Mouse (Mus musculus) left cerebral cortex, adult 9 months (tissue): ENCODE data around the gene Ccnc.
"Not testable (repeated sequence)": the region's sequence is repeated elsewhere in the genome, so short reads cannot be mapped to it uniquely, and the experiment has no call there.

Experiments used
- DNase-seq, 2 experiments: peaks; one replicate each; pipeline ENCODE4 v3.0.0; 2022; ENCODE audit warnings: low spot score in 2 of 2

The Ccnc gene

DNA sequence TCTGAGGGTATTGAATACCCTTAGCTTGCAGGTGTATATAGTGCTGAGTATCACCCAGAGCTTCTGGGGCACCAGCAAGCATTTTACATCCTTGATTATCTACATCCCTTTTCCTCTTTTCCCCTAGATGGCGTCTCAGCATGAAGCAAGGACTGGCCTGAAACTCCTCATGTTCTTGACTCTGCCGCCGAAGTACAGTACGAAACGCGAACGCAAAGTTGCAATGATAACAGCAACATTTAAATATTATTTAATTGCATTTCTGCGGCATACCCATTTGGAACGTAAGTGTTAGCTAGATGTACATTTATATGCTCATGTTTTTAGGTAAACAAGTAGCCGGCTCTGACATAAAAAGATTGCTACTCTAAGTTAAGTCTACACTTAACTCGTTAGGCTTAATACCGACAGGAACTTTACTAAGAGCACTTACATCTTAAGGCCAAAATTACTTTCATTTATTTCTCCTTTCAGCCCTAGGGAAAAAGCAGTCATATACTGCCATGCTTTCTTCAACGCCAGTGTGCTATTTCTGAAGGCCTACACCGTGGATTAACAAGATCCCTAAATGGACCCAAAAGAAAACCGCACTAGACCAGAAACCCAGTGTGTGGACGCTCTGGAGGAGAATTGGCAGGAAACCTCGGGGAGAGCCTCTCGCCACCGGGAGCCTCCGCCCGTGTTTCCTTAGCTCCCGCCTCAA lies 438 bp upstream of the Ccnc start:
- DNase-seq: peak; percentile 5 to 54

DNA sequence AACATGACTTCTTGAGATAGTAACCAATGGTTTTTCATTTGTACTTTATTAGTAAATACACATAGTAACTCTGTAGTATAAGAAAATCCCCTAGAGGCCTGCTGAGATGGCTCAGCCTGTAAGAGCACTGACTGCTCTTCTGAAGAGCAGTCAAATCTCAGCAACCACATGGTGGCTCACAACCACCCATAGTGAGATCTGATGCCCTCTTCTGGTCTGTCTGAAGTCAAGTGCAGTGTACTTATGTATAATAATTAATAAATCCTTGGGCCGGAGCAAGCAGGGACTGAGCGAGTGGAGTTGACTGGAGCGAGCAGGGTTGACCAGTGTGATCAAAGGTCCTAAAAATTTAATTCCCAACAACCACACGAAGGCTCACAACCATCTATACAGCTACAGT lies 11.7 kb downstream of the Ccnc start:
- DNase-seq: no peak

DNA sequence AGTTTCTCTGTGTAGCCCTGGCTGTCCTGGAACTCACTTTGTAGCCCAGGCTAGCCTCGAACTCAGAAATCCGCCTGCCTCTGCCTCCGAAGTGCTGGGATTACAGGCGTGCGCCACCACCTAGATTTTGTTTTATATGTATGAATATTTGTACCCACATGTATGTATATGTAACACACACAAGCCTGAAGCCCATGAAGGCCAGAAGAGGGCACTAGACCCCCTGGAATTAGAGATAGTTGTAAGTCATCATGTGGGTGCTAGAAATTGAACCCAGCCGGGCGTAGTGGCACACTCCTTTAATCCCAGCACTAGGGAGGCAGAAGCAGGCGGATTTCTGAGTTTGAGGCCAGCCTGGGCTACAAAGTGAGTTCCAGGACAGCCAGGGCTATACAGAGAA lies 16.6 kb downstream of the Ccnc start:
- DNase-seq: not testable (repeated sequence)

DNA sequence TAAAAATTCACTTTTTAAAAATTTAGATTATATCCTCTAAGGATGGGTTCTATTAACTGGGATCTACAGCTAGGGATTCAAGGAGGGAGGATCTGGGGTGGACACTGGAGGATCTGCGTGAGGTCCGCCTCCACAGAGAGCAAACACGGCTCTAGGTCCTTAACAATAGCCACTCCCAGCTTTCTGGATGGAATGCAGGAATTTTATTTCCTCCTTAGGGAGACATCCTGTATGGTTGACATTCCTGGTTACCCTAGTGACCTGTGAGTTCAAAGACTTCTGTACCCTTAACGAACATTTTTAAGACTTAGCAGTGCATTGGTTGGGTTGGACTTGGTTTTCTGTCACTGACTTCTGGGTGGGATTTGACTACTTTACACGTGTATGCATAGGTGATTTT lies 18.2 kb downstream of the Ccnc start:
- DNase-seq: no peak

DNA sequence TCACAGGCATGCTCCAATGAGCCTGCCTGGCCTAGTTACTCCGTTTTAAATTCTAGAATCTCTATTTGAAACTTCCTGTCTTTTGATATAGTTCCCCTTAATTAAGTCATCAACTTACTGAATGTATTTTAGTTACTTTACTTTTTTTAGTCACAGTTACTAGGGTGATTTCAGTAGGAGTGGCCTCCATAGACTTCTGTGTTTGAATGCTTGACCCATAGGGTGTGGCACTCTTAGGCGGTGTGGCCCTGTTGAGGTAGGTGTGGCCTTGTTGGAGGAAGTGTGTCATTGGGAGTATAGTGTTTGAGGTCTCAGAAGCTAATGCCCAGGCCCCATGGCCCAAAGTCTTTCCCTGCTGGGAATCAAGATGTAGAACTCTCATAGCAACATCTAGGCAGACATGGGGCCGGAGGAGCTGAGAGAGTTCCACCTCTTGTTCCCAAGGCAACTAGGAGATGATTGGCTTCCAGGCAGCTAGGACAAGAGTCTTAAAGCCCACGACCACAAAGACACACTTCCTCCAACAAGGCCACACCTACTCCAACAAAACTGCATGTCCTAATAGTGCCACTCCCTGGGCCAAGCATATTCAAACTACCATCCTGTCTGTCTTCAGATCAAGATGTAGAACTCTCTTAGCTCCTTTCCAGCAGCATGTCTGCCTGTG lies 27.8 kb downstream of the Ccnc start:
- no peak for DNase-seq

DNA sequence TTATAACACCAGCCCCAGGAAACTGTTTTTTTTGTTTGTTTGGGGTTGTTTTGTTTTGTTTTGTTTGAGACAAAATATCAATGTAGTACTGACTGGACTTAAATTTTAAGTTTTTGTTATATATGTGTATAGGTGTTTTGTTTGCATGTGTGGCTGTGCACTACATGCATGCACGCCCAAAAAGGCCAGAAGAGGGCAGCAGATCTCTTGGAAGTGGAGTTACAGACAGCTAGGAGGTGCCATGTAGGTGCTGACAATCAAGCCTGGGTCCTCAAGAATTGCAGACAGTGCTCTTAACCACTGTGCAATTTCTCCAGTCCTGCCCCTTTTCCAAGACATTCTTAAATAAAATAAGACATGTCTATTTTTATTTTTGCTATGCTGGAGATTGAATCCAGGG lies 31.4 kb downstream of the Ccnc start:
- no peak for DNase-seq

DNA sequence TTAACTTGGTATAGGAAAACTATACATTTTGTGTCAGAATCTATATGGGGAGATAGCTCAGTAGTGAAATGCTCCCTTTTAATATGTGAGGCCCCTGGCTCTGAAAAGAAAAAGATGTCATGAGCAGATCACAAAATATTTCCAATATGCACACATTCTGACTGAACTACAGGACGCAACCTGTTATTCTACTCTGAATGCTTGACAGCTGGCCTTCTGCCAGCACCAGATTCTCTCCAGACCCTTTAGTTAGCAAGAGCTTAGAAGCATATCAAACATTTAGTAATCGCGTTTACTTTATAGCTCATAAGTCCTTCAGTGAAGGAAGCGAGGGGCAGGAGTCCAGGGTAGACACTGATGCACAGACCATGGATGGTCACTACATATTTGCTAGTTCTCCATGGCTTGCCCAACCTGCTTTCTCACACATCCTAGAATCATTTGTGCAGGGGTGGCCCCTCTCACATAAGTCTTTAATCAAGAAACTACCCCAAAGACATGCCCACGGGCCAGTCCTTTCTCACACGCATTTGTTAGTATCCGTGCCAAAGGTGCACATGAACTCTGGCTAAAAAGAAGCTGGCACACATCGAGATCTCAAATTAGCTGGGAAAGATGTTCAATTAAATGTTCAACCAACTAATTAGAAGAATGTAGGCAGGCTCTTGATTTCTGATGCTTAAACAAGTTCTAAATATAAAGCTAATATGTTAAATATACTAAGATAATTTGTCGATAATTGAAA lies 34.1 kb downstream of the Ccnc start:
- DNase-seq: no peak

DNA sequence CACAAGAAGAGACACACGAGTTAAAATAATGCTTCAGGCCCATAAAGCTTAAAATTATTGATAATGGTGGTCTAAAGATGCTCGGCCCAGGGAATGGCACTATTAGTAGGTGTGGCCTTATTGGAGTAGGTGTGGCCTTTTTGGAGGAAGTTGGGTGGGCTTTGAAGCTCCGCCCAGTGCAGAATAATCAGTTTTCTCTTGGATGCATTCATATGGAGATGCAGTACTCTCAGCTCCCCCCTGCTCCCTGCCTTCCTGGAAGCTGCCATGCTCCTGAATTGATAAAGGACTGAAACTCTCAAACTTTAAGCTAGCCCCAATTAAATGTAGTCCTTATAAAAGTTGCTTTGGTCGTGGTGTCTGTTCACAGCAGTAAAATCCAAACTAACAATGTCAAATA lies 36.3 kb downstream of the Ccnc start:
- DNase-seq: no peak

DNA sequence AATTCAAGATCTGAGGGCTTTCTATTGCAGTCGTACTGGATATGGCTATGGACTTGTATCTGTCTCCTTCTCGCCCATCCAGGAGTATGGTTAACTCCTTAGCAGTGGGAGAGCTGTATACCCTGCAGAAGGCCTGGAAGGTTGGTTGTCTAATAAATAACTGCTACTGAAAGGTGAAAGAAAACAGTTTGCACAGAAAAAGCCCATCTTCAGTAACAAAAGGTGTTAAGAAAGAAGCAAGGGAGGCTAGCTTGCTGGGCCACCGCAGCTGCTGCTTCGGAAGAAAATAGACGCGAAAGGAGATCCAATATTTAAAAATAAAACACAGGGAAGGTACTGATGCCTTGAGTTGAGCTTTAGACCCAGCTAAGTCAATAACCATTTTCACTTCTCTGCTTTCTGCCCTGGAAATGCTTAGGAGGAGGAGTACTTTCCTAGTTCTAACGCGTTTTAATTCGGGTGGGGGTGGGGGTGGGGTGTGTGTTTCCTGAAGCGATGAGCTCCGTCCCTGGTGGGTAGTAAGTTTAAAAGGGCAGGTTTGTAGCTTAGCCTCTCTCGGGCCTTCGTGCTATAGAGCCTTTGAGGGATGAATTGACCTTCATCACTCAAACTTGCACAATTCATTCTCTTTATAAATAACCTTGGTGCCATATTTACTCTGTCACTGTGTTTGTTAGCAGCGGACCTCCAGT lies 38.8 kb downstream of the Ccnc start:
- no peak for DNase-seq

DNA sequence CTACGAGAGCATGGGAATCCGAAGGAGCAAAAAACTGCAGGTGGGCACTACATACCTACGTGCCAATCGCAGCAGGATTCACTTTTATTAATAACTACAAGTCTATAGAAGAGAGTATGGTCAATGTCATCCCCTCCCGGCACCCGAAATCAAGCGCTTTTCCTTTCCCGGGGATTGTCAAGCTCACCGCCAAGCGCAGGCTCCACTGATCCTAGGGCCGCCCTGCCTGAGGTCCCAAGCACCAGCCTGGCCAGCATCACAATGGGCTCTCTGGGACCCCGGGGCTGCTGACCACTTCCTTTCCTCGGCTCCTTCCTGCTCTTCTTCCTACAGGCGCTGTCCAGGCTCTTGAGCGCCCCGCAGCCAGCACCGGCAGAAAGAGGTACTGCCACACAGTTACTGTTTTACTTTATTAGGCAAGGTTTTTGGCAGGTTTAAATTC lies 39.4 kb downstream of the Ccnc start, which contains the start of the genes Usp45 and Tstd3:
Gene Usp45, plus strand, starts transcription at position 294 of the 442 bp plus-strand sequence.
Gene Tstd3, minus strand, starts transcription at position 350 of the 442 bp plus-strand sequence.
- peak; percentile 50 to 92 for DNase-seq

DNA sequence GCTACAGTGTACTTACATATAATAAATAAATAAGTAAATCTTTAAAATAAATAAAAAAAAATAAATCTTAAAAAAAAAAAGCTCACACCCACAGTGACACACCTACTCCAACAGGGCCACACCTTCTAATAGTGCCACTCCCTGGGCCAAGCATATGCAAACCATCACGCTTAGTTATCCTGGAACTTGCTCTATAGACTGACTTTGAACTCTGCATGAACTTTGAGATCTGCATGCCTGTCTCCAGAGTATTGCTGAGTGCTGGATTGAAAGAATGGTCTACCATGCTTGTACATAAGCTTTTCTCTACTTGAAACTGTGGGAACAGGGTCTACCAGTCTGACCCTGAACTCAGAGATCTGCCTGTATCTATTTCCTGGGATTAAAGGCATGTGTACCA lies 43.6 kb downstream of the Ccnc start:
- no peak for DNase-seq

DNA sequence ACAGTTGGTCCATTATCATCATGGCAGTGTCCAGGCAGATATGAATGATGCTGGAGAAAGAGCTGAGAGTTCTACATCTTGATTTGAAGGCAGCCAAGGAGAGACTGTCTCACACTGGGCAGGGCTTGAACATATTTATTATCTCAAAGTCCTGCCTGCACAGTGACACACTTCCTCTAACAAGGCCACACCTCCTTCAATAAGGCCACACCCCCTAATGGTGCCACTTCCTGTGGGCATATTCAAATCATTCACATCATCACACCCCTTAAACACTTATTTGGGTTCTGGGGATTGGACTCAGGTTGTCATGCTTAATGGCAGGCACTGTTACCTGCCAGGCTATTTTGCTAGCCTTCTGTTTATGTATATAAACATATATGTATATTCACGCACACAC lies 44.8 kb downstream of the Ccnc start:
- no peak for DNase-seq

DNA sequence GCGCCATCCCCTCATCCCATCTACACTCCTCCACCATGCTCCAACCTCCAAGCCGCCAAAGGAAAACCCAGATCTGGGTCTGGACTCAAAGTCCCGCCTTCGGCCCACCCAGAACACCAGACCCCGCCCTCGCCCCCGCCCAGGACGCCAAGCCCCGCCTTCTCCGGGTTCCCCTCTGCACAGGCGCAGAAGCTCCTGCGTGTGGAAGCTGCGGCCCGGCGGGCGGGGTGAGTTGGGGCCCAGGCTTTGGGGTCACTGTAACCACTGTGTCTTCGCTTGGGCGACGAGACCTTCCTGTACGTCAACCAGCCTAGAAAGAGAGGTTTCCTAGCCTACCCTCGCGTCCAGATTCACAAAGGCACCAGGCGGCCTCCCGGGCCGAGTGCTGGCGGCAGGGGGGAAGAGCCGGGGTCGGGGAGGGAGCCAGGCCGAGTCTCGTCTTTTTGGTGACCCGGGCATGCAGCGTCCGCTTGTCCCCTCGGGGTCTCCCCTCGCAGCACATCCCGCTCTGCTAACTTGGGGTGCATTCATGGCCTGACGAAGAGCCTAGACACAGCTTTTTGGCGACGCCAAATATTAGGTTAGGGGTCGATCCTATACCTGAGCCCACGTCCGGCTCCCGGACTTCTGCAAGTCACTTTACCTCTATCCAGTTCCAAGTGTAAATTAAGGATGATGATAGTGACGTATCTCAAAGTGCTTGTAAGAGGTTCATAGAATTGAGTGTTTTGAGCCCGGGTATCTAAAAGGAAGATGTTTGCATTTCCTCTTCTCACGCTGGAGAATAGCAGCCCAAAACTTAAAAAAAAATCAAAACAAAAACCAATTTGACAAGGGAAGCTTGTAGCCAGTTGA lies 48.8 kb downstream of the Ccnc start:
- peak; percentile 70 to 89 for DNase-seq

DNA sequence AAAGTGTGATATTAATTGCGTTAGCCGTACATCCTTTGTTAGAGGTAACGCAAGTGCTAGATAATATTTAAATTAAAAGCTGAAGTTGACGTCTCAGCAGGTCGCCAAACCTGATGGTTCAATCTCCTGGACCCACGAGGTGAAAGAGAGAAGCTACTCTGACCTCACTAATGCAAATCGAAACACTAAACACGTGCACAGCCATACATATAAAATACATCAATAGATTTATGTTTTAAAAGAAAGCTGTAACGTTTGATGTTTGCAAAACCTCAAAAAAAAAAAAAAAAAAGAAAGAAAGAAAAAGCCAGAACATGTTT lies 49.4 kb downstream of the Ccnc start:
- DNase-seq: no peak

DNA sequence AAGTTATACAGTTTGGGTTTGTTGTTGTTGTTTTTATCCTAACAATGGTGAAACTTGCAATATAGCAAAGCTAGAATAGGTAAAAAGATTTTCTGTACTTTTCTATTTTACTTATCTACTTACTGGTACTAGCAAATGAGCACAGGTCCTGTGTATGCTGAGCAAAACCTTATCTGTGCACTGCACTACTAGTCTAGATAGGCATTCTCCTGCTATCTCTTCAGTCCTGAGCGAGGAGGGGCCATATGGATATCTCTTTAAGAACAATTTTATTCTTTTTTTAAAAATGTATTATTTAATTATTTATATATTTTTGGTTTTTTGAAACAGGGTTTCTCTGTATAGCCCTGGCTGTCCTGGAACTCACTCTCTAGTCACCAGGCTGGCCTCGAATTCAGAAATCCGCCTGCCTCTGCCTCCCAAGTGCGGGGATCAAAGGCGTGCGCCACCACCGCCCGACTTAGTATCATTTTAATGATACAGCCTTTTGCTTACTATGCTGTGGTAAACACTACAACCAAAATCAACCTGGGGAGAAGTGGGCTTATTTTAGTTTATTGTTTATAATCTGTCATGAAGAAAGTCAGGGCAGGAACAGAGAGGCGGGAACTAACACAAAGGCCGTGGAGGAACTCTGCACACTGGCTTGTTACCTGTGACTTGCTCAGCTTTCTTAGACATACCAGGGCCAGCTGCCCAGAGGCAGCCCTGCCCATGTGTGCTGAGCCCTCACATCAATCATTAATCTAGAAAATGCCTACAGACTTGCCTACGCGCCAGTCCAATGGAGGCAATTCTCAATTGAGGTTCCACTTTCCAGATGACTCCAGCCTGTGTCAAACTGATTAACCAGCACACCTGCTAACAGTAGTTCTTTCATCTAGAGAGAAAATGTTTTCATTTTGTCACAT lies 53.6 kb downstream of the Ccnc start:
- no peak for DNase-seq

DNA sequence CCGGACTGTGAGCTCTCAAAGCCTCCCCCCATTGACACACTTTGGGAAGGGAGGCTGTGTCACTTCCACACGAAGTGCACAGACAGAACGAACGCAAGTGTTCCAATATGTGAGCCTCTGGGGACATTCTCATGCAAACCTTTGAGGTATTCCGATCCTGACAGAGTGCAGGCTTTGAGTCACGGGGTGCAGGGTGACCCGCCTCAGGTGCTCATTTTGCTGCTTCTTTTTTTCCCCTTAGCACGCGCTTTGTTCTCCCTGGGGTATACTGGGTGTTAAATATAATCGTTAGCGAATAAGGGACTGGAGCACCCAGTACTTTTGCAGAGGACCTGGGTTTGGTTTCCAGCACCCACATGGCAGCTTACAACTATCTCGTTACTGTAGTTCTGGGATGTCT lies 58.8 kb downstream of the Ccnc start:
- DNase-seq: no peak

DNA sequence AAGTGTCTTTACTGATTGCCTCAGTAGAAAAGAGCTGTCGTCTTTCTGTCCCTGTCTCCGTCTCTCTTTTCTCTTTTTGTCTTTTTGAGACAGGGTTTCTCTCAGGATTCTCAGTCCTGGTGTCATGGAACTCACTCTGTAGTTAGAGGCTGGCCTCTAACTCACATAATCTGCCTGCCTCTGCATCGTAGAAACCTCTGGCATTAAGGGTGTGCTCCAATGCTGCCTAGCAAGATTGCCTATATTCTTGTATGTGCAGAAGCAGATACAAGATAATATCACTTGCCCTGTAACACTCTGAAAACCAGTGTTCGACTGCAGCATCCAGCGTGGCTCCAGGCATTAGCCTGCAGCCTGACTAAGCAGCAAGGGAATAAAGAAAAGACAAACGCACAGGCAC lies 61.4 kb downstream of the Ccnc start:
- no peak for DNase-seq

DNA sequence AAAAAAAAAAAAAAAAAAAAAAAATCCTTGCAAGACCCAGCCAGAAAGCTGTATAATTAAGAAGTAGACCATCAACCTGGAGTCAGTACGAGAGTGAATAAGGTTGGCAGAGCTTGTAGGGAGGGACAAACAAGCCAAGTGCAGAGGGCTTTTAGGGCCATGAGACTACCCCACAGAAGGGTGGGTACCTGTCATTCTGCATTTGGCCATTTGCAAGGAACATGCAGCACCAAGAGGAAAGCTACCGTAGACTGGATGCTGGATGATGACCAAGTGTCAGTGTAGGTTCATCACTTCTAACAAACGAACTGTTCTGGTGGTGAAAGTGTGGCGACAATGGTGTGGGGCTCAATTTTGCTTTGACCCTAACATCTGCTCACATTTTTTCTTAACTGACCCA lies 62.3 kb downstream of the Ccnc start:
- DNase-seq: no peak

DNA sequence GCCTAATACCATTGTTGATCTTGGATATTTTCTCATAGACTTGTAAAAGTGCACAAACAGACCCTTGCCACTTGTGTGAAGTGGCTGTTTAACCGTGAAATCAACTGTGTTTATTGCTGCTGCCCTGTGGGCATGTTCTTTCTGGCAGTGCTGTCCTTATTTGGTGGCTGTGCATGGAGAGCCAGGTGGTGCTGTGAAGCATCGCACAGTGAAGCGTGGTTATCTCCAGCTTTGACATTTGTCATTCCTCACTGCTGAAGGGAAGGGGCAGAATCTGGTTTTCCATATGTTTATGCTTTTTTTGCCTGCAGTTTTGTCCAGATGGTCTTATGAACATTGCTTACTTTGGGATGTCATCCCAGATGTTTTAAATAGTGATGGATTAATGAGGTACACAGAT lies 66.1 kb downstream of the Ccnc start:
- no peak for DNase-seq

DNA sequence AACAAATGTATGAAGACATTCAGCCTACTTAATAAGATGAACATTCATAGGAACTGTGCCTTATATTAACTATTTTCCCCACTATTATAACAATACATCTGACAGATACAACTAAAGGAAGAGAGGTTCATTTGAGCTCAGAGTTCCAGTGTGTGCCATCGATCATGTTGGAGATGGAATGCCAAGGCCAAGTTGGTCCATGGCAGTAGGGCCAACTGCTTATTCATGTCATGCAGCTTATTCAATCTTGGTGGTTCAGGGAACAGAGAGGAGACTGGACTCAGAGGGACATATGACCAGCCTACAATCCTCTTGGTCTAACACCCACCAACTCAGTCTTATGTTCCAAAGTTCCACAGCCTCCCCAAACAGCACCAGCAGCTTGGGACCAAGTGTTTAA lies 73.5 kb downstream of the Ccnc start:
- no peak for DNase-seq
